Mouse (Mus musculus): ENCODE data around the gene Clmp.
"Not testable (repeated sequence)": the region's sequence is repeated elsewhere in the genome, so short reads cannot be mapped to it uniquely, and the experiment has no call there.

The Clmp gene

GRCm38 (mm10) chr9:40730701-40731590, 45.2 kb downstream of the Clmp start:
- no peak for DNase-seq (ENCODE audit: low read depth)

- DNase-seq (ENCODE audit: low read depth), result no peak
Measured at GRCm38 (mm10) chr9:40731591-40732048, 45.9 kb downstream of the Clmp start.

GRCm38 (mm10) chr9:40732302-40732701, 46.5 kb downstream of the Clmp start:
- DNase-seq (ENCODE audit: low read depth), result no peak

GRCm38 (mm10) chr9:40737117-40737516, 51.4 kb downstream of the Clmp start:
- no peak for DNase-seq (ENCODE audit: low read depth)

DNA sequence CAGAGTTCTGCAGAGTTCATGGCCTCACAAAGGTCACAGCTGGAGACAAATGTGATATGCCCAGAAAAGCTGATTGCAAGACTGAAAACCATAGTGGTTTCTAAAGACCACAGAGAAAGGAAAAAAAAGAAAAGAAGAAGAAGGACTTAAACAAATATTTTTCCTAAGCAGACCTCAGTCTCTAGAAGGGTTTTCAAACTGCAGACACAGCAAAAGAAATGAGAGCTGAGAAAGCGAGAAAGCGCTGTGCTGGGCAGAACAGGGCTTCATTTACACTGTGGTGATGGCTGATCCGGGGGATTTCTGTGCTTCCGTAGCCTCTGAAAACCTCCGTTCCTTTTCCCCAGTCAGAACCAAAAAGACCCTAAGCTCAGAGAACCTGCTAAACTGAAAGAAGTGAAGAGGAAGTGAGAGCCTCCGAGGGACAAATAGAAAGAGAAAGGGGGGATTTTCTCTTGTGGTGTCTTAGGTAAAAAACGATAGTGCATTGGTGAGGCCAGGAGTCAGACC, 57.8 kb downstream of the Clmp start:
- no peak for DNase-seq (ENCODE audit: low read depth)

DNA sequence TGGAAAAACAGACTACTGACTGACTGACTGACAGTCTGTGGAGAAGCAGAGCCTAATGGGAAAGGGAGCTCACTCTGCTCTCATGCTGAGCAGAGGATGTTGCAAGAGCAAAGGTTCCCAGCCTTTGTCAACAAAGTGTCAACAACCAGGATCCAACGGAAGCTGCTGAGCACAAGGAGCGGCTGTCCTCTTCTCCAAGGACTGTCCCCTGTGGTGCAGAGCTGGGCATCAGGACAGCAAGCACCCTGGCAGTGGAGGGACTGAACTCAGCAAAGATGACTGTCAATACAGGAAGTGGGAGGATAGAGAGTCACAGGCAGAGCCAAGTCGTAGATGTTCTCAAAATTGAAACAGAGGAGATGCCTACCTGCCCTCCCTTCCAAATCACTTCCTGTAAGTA, 58.5 kb downstream of the Clmp start:
- DNase-seq (ENCODE audit: low read depth), result no peak

- no peak for DNase-seq (ENCODE audit: low read depth)
Measured at GRCm38 (mm10) chr9:40746796-40747195, 61.0 kb downstream of the Clmp start.

- DNase-seq (ENCODE audit: low read depth), result no peak
Measured at GRCm38 (mm10) chr9:40747249-40747648, 61.5 kb downstream of the Clmp start.

DNA sequence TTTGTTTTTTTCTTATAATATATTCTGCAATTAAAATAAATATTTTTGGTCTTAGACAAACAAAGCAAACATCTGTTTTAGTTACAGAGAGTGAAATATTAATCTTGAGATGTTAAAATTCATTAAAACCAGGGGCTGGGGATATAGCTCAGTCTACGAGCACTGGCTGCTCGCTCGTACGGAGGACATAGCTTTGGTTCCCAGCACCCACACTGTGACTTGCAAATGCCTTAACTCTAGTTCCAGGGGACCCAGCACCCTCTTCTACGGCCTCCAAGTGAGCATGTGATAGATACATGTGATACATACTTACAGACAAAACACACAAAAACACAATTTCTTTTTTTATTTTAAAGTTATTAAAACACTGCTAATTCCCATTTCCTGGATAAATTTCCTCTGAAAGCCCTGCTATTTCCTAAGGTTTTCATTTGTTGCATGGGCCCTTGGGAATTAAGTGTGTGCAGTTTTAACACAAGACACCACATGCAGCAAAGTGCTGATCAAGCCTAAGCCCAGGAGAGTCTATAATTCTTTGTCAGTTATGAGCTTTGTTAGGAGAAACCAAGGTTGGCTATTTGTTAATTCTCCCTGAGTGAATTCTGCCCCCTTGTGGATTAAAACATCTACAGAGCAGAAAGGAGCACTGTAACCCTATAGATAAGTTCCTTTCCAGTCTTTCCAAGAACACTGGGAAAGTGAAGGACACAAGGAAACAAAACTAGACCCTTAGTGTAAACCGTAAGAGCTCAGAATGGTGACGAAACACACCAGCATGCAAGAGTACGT, 64.3 kb downstream of the Clmp start:
- DNase-seq (ENCODE audit: low read depth), result no peak

DNA sequence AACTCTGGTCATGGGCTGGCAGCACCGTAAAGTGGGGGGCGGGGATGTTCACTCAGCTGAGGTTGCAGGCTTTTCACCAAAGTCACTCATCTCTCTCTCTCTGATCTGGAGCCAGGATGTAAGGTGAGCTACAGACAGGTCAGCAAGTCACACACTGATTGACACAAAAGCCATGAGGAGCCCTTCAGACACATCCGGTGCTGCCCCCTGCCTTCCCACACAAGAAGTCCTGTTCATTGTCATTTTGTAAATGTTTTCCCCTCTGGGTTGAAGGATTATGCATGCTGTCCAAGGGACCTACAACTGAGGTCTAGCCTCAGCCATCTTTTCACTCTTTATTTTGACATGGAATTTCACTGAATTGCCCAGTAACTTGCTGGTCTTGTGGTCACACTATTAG, 66.0 kb downstream of the Clmp start:
- DNase-seq (ENCODE audit: low read depth), result no peak

DNA sequence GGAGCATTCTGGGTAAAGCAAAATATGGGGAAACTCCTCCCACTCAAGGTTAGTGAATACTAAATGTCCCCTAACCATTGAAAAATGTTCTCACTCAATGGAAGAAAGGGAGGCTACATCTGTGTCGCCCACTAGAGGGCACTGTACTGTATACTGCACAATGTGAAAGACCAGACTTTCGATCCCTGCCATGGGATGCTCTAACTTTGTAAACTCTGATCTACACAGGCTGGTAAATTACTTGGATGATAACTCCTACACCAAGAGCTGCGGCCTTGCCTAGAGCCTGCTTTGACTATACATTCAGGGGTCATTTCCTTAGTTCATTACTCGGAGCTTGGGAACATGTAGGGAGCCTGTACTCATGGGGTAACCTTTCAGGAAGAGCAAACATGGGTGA, 70.6 kb downstream of the Clmp start:
- no peak for DNase-seq (ENCODE audit: low read depth)

DNA sequence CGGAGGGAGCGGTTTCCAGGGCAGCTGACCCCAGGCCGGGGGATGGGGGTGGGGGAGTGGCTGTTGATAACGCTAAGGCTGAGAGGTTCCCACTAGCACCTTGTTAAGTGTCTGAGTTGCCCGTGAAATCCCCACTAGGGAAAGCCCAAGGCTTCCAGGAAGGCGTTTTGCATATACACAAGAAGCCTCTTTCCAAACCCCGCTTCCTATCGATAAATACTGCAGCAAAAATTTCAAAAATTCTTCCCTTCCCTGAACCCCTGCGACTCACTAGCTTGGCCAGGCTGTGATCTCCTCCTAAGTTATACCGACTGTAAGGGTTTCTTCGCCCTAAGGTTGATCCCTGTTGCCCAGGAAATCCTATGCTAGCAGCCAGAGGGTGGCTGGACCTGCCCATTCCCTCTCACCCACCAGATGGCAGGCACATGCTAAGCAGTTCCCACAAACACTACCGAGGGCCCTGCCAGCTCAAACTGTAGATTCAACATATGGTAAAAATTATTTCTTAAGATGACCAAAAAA, 71.4 kb downstream of the Clmp start:
- no peak for DNase-seq (ENCODE audit: low read depth)

DNA sequence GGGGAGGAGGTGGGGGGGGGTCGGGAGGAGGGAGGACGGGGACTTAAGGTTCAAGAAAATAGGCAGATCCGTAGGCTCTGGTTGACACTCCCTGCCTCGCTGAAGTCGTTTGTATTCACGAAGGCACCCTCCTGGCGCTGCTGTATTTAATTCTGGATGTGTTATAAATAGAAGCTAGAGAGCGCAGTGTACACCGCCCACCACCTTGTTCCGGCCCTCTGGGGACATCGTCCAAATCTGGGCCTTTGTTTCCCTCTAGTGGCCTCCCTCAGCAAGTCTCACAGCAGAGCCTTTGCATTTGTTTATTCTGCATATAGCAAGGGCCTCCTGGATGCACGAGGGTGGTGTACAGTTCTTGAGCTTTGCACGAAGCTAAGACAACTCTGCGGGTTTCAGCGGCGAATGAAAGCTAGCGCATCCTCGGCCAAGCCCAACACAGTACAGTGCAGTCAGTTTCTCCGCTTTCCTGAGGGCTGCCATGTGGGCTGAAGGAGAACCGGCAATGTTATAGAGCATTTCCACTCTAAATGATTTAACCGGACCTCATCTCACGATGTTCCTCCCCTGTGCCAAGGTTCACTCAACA, 72.0 kb downstream of the Clmp start:
- DNase-seq (ENCODE audit: low read depth), result peak; percentile 71

DNA sequence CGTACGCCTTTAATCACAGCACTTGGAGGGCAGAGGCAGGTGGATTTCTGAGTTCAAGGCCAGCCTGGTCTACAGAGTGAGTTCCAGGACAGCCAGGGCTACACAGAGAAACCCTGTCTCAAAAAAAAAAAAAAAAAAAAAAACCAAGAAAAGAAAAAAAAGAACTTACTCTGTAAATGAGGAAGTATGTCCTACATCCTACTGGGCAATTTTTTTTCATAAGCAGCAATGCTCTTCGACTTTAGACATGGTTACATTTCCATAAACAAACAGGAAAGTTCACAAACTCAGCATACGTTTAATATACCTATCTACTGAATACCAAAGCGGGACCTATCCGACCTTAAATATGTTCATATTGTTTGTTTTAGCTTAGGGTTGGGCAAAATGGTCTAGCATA, 76.6 kb downstream of the Clmp start:
- DNase-seq (ENCODE audit: low read depth), result no peak

- DNase-seq (ENCODE audit: low read depth), result no peak
Measured at GRCm38 (mm10) chr9:40764887-40765580, 79.3 kb downstream of the Clmp start.

- DNase-seq (ENCODE audit: low read depth), result no peak
Measured at GRCm38 (mm10) chr9:40765581-40765940, 79.8 kb downstream of the Clmp start.

- no peak for DNase-seq (ENCODE audit: low read depth)
Measured at GRCm38 (mm10) chr9:40766058-40766605, 80.4 kb downstream of the Clmp start.

DNA sequence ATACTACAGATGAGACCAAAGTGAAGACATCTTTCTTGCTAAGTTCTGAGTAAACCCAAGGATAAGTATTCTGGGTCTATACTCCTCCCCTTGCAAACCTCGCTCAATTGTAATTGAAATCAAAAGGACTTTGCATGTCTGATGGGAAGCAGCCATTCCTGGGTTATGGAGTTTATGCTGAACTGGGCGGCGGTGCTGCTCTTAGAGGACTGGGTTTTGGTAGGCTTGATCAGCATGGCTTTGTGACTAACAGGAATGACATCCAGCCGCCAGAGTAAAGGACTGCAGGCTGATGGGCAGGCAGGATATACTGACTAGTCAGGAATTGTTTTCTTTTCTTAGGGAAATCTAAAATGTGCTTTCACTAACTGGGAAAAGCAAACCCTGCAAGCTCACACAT, 82.2 kb downstream of the Clmp start:
- DNase-seq (ENCODE audit: low read depth), result no peak

DNA sequence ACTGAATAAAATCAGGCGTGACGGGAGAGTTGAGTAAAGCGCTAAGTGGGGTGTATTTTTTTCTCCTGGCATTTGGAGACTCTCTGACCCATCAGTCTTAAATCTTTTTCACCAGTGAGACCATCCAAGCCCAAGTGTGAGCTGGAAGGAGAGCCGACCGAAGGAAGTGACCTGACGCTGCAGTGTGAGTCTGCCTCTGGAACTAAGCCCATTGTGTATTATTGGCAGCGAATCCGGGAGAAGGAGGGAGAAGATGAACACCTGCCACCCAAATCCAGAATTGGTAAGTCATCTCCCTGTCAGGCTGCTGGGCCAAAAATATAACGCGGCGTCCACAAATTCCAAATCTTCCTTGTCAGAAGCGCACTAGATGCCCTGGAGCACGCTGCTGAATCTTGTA, 86.5 kb downstream of the Clmp start:
- DNase-seq (ENCODE audit: low read depth), result no peak

- DNase-seq (ENCODE audit: low read depth), result not testable (repeated sequence)
Measured at GRCm38 (mm10) chr9:40773142-40773541, 87.4 kb downstream of the Clmp start.

- DNase-seq (ENCODE audit: low read depth), result no peak
Measured at GRCm38 (mm10) chr9:40773869-40774268, 88.1 kb downstream of the Clmp start.
